23 mouse cellular contexts compared by ENCODE assay signal in the genomic region with DNA sequence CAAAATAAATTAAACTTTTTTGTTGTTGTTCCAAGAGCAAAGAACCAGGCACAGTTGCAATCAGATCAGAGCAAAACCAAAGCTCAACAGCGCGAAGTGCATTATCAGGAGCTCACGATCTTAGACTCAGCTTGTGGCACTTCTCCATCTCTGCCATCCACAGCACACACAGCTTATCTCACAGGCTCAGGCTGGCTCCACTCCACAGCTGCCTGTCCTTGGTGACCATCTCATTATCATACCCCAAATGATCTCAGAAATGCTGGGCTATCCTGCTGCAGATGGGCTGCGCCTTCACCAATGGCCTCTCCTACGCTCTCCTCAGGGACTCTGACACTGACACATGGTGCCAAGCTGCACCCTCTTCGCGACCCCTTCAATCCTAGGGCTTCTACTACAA. TPM values are rescaled to one million over a fixed set of nuclear protein-coding genes. Genes with fewer than 3 reads are reported as not detected.
A peak's percentile ranks its signal among the peaks of the same experiment; 100 is the strongest.
DNase-seq lines count a peak whose midpoint lies in the region; ATAC-seq and TF ChIP-seq lines count a peak whose summit lies in the region.
"Had no signal": no experiment of that assay in that cellular context is flagged by ENCODE, and none has a peak within 500 bp of the region (broad histone marks: within the 10 kb centered on the region; RNA-seq: fewer than 3 reads in every experiment).

No protein-coding gene starts in this region.

- WGBS in limb, embryonic 12.5 days = 90% methylated on average over 7 of the region's 7 CpGs
- WGBS in limb, embryonic 10.5 days = 92% methylated on average over 7 of the region's 7 CpGs
- WGBS in liver, embryonic 11.5 days = 67% methylated on average over 7 of the region's 7 CpGs

- no peak overlapping the region for H3K4me3 ChIP-seq in limb, embryonic 12.5 days (replicated peaks)
- no peak overlapping the region for H3K4me3 ChIP-seq in limb, embryonic 10.5 days
- H3K4me3 ChIP-seq in G1E (ENCODE audit: low read depth, low read length) = no peak overlapping the region
- H3K4me3 ChIP-seq in liver, embryonic 11.5 days (ENCODE audit: low read depth, low read length) = no peak overlapping the region
- H3K4me3 ChIP-seq: erythroblast, embryonic 14.5 days; gastrocnemius, adult 2 months; liver, embryonic 15.5 days; midbrain, embryonic 10.5 days had no signal

- H3K9ac ChIP-seq in limb, embryonic 12.5 days (replicated peaks) = 0 out of 2 replicates have a peak overlapping the region, but pooled peaks have one; percentile 18
- no peak overlapping the region for H3K9ac ChIP-seq in liver, embryonic 11.5 days (ENCODE audit: low read depth, low read length)
- H3K9ac ChIP-seq: liver, embryonic 15.5 days had no signal

- no peak overlapping the region for H3K4me2 ChIP-seq in limb, embryonic 12.5 days
- no peak overlapping the region for H3K4me2 ChIP-seq in liver, embryonic 11.5 days
- H3K4me2 ChIP-seq: liver, embryonic 15.5 days had no signal

- no peak for DNase-seq in limb, embryonic 10.5 days (ENCODE audit: low spot score)
- no peak for DNase-seq in G1E (ENCODE audit: low spot score)
- DNase-seq in liver, embryonic 11.5 days (ENCODE audit: low spot score) = no peak
- DNase-seq in MN1 (ENCODE audit: low spot score) = no peak
- DNase-seq in gastrocnemius, postnatal 25 days = no peak
- DNase-seq: adrenal gland, postnatal 10 days; cerebellum, adult 11 months; cerebellum, adult 9-11 months; gastrocnemius, adult 2 months; kidney, adult 8-10 months; kidney, postnatal 10 days; layer of hippocampus, postnatal 36 days; lung, postnatal 36 days; thymus, adult 2 months; thymus, postnatal 4 days had no signal

- peaks cover 7% of the 10 kb centered on the region for H3K4me1 ChIP-seq in limb, embryonic 12.5 days (replicated peaks)
- H3K4me1 ChIP-seq in limb, embryonic 10.5 days = peaks cover 17% of the 10 kb centered on the region
- H3K4me1 ChIP-seq in G1E (ENCODE audit: insufficient read depth, low read depth, low read length) = peaks cover 6% of the 10 kb centered on the region; the same call in 1 of the 2 replicates
- H3K4me1 ChIP-seq in liver, embryonic 11.5 days (replicated peaks; ENCODE audit: control insufficient read depth, insufficient read depth, low read length) = peaks cover 9% of the 10 kb centered on the region

- H3K9me3 ChIP-seq in limb, embryonic 12.5 days = no peaks in the 10 kb centered on the region
- no peaks in the 10 kb centered on the region for H3K9me3 ChIP-seq in limb, embryonic 10.5 days (replicated peaks)
- no peaks in the 10 kb centered on the region for H3K9me3 ChIP-seq in G1E (replicated peaks)
- no peaks in the 10 kb centered on the region for H3K9me3 ChIP-seq in liver, embryonic 11.5 days (ENCODE audit: control insufficient read depth, low read length)
- H3K9me3 ChIP-seq: liver, embryonic 15.5 days; midbrain, embryonic 10.5 days had no signal

- peaks cover 3% of the 10 kb centered on the region; the same call in 1 of the 2 replicates for H3K27me3 ChIP-seq in limb, embryonic 12.5 days
- peaks cover 4% of the 10 kb centered on the region; the same call in 1 of the 2 replicates for H3K27me3 ChIP-seq in limb, embryonic 10.5 days (ENCODE audit: low read depth, poor library complexity, severe bottlenecking)
- peaks cover 18% of the 10 kb centered on the region for H3K27me3 ChIP-seq in G1E (ENCODE audit: insufficient read depth, low read length)
- peaks cover 23% of the 10 kb centered on the region for H3K27me3 ChIP-seq in liver, embryonic 11.5 days (replicated peaks; ENCODE audit: control insufficient read depth, insufficient read depth, low read length)

- no peak overlapping the region for H3K27ac ChIP-seq in limb, embryonic 12.5 days
- no peak overlapping the region for H3K27ac ChIP-seq in limb, embryonic 10.5 days
- H3K27ac ChIP-seq in liver, embryonic 11.5 days (ENCODE audit: low read depth, low read length) = no peak overlapping the region
- H3K27ac ChIP-seq: gastrocnemius, adult 2 months; liver, embryonic 15.5 days; midbrain, embryonic 10.5 days had no signal

- H3K36me3 ChIP-seq in limb, embryonic 12.5 days = no peaks in the 10 kb centered on the region
- H3K36me3 ChIP-seq in limb, embryonic 10.5 days = 0 out of 2 replicates have a peak, but pooled peaks cover 3% of the 10 kb centered on the region
- no peaks in the 10 kb centered on the region for H3K36me3 ChIP-seq in G1E (replicated peaks)
- H3K36me3 ChIP-seq in liver, embryonic 11.5 days (ENCODE audit: control insufficient read depth, insufficient read depth, low read length) = no peaks in the 10 kb centered on the region
- H3K36me3 ChIP-seq: liver, embryonic 15.5 days had no signal

- no peak for TF ChIP-seq CTCF in G1E (IDR thresholded peaks at IDR 0.05; ENCODE audit: low read depth, low read length)

- no peak for ATAC-seq in limb, embryonic 12.5 days (ENCODE audit: insufficient number of reproducible peaks, insufficient read depth, low FRiP score, low TSS enrichment, low read depth)
- peak; percentile 66 for ATAC-seq in G1E (ENCODE audit: extremely low read depth, insufficient number of reproducible peaks, low FRiP score, poor library complexity, severe bottlenecking)
- ATAC-seq in liver, embryonic 11.5 days (replicated peaks; ENCODE audit: low FRiP score) = peak; percentile 57
- ATAC-seq in megakaryocyte progenitor cell, adult 5-6 weeks (replicated peaks; ENCODE audit: poor library complexity) = peak; percentile 71
- ATAC-seq: forebrain, embryonic 16.5 days; intestine, embryonic 16.5 days; midbrain, embryonic 16.5 days had no signal

RNA-seq across cellular contexts. Expression of a gene that starts 4.3 kb away (rescaled TPM):
- polyA plus RNA-seq in limb, embryonic 12.5 days (2016; fragmentation: Nextera tagmentation; extraction: Ambion mirVana) = 6.0 and 6.8 TPM in 2 replicates
- polyA plus RNA-seq in limb, embryonic 10.5 days (2016; fragmentation: Nextera tagmentation; extraction: Ambion mirVana) = 4.7 and 5.6 TPM in 2 replicates
- total RNA-seq in G1E (2014; fragmentation: Nextera tagmentation) (not detected in 2 replicates), G1E (2017) (0.05 and 0.06 TPM in 2 replicates)
- not detected in 2 replicates for polyA plus RNA-seq in G1E (2012)
- 4.0 and 4.3 TPM in 2 replicates for polyA plus RNA-seq in liver, embryonic 11.5 days (2014; fragmentation: Nextera tagmentation; extraction: Ambion mirVana)
- total RNA-seq in megakaryocyte progenitor cell, adult 5-6 weeks (2015) = 1.2 and 2.3 TPM in 2 replicates
- 1.6 and 2.4 TPM in 2 replicates for total RNA-seq in megakaryocyte progenitor cell, adult 5-6 weeks (2017)
- 1 to 10 TPM; 5.8 to 5.9 TPM for total RNA-seq in gastrocnemius, postnatal 25 days (2021)
- polyA plus RNA-seq: erythroblast, embryonic 14.5 days had no signal

RNA-seq across cellular contexts. Expression of a gene that starts 9.8 kb away (rescaled TPM):
- 0.40 and 0.70 TPM in 2 replicates for polyA plus RNA-seq in limb, embryonic 12.5 days (2016; fragmentation: Nextera tagmentation; extraction: Ambion mirVana)
- 0.13 and 0.91 TPM in 2 replicates for polyA plus RNA-seq in limb, embryonic 10.5 days (2016; fragmentation: Nextera tagmentation; extraction: Ambion mirVana)
- total RNA-seq in G1E (2014; fragmentation: Nextera tagmentation) (not detected in 2 replicates), G1E (2017) (0.22 and 0.23 TPM in 2 replicates)
- polyA plus RNA-seq in G1E (2012) = 0.01 and 0.02 TPM in 2 replicates
- polyA plus RNA-seq in liver, embryonic 11.5 days (2014; fragmentation: Nextera tagmentation; extraction: Ambion mirVana) = 0.48 and 0.61 TPM in 2 replicates
- 0.07 and 0.27 TPM in 2 replicates for total RNA-seq in megakaryocyte progenitor cell, adult 5-6 weeks (2015)
- 0.29 and 0.68 TPM in 2 replicates for total RNA-seq in megakaryocyte progenitor cell, adult 5-6 weeks (2017)
- total RNA-seq in gastrocnemius, postnatal 25 days (2021) = under 1 TPM; 0.40 to 0.43 TPM
- polyA plus RNA-seq: erythroblast, embryonic 14.5 days had no signal
